Mouse (Mus musculus): ENCODE results near the gene Sqstm1. TPM values are rescaled to one million over a fixed set of nuclear protein-coding genes. Genes with fewer than 3 reads are reported as not detected.

Gene Sqstm1
- total RNA-seq, 1 experiment from 2014 or later: 246 TPM

- ATAC-seq (replicated peaks; ENCODE audit: low read depth, poor library complexity, severe bottlenecking): peak; percentile 20; the same call in 1 of the 2 replicates
Measured at GRCm38 (mm10) chr11:50231411-50231810, 20.8 kb upstream of the Sqstm1 start.

GRCm38 (mm10) chr11:50230481-50231304, 20.1 kb upstream of the Sqstm1 start:
- no peak for ATAC-seq (replicated peaks; ENCODE audit: low read depth, poor library complexity, severe bottlenecking)

DNA sequence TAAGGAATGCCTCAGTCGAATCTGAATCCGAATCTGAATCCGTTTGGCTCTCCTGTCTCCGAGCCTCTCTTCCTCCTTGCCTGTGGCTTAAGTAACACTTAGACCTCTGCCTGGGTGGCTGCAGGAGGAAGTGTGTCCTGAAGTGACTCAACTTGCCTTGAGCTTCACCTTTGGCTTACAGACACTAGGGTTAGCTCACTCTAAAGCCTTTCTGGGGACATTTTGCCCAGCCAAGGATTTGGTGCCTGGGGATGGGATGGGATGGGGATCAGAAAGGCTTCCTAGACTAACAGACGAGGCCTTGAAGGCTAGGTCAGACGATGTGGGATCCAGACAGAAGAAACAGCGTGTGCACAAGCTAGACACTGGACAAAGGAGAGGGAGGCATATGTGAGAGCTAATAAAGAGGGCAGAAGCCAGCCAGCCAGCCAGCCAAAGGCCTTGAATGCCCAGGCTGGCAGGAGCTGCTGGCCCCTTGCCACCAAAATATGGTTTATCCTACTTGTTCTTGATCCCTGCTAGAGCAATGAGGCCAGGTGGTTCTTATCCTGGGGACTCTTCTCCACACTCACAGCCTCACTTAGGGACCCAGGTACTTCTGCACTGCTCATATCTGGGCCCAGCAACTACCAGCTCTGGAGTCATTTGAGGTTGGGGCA, 18.8 kb upstream of the Sqstm1 start:
- no peak for ATAC-seq (replicated peaks; ENCODE audit: low read depth, poor library complexity, severe bottlenecking)

DNA sequence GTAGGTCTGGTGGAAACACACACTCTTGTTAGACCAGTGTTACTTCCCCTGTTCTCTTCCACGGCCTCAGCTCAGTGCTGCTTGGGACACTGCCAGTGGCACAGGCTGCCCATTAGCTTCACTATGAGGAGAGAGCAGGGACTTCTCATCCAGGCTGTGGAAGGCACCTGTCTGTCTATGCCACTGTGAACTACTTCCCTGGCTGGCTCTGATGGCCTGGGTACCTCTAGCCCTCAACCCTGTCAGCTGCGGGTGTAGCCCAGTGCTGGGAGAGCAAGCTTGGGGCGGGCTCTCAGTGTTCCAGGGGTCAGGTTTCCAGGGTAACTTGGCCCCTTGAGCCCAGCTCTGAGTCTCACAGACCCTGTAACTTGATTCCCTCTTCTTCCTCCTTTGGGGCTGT, 18.1 kb upstream of the Sqstm1 start:
- no peak for ATAC-seq (replicated peaks; ENCODE audit: low read depth, poor library complexity, severe bottlenecking)

DNA sequence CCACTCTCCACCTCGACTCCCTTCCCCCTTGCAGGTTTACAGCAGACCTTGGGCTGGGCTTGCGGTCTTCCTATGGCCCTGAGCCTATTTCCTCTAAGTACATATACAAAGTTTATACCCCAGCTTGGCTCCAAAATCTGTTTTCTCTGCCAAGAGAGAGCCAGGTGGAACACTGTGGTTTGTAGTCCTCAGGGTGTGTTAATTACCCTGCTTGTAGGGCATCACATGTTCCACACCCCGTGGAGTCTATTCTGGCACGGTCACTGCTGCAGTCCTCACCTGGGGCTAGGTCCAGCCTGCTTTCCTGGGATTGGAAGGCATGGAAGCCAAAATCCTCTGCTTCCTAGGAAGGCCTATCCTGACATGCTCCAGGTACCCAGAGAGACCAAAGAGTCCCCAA, 17.1 kb upstream of the Sqstm1 start:
- ATAC-seq (replicated peaks; ENCODE audit: low read depth, poor library complexity, severe bottlenecking): no peak

DNA sequence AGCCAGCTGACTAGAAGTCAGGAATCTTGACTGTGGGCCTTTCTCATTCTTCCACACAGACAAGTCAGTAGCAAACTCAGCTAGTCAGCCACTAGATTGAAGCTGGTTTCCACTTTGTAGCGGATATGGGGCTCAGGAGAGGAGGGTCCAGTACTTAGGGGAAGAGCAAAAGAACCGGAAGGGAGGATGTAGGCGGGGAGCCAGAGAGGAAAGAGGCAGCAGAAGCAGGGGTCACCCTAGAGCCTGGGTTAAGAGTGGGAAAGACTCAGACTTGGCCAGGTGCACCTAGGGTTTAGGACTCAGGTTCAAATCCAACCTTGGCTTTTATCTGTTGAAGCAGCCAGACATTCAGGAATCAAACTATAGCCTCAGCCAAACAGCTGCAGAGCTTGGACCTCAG, 16.6 kb upstream of the Sqstm1 start:
- no peak for ATAC-seq (replicated peaks; ENCODE audit: low read depth, poor library complexity, severe bottlenecking)

DNA sequence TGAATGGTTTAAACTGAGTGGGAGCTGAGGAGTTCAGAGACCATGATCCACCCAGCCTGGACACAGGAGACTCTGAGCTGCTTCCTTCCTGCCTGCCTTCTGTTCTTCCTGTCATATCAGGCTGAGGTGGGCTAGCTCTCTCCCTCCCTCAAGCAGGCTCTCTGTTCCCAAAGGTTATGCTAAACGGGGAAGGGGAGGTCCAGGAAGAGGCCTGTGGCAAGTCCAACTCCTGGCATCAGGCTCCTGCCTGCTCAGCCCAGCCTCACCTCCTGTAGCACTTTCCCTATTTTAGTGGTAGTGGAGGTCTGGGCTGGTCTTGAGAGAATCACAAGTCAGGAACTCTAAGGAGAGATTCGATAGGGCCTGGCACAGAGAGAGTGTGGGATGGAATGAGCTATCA, 15.8 kb upstream of the Sqstm1 start:
- ATAC-seq (replicated peaks; ENCODE audit: low read depth, poor library complexity, severe bottlenecking): no peak

- no peak for ATAC-seq (replicated peaks; ENCODE audit: low read depth, poor library complexity, severe bottlenecking)
Measured at GRCm38 (mm10) chr11:50225611-50226378, 15.2 kb upstream of the Sqstm1 start.

DNA sequence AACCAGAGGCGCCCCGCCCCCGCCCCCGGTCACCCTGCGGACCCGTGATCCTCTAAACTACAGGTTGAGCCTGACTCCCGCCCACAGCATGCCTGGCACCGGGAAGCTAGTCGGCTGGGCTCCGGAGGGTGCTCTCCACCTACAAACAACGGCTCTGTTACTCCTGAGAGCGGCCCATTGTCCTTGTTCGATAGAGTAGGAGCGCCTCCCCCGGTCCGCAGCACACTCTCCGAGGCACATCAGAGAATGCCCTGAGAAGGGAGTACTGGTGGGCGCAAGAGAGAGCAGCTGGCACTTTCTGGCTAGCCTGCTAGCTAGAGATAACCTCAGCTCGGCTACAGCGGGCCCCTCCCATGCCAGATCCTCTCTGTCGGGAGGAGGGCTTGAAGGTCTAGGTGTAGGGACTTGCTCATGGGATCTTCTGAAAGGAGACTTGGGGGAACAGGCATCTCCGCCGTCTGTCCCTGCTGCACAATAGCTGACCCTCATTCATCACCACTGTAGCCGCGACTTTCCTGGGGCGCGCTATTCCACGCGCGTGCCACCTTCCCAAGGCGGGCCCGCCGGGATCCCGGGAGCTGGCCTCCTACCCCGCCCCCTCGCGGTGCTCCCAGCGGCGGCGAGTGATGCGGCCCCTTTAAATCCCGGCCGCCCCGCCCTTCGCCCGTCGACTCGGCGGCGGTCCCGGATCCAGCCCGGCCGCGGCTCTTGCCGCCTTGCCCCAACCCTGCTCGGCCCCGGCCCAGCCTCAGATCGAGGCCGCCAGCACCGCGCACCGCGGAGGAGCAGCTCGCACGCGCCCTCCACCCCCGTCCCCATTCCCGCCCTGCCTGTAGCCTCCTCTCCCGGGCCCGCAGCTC, 14.3 kb upstream of the Sqstm1 start:
- ATAC-seq (replicated peaks; ENCODE audit: low read depth, poor library complexity, severe bottlenecking): peak; percentile 86

- ATAC-seq (replicated peaks; ENCODE audit: low read depth, poor library complexity, severe bottlenecking): no peak
Measured at GRCm38 (mm10) chr11:50223783-50224662, 13.4 kb upstream of the Sqstm1 start.

- no peak for ATAC-seq (replicated peaks; ENCODE audit: low read depth, poor library complexity, severe bottlenecking)
Measured at GRCm38 (mm10) chr11:50222559-50223276, 12.1 kb upstream of the Sqstm1 start.

DNA sequence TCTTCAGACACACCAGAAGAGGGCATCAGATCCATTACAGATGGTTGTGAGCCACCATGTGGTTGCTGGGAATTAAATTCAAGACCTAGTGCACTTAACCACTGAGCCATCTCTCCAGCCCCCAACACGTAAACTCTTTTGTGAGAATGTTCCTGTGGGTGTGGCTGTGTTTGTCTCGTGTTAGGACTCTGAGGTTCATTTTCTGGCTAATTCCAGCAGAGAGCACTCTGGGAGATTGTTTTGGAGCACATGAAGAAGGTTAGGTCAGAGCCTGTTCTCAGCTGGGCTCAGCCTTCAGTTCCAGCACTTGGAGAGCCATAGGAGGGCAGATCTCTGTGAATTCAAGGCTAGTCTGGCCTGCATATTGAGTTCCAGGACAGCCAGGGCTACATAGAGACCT, 9.2 kb upstream of the Sqstm1 start:
- ATAC-seq (replicated peaks; ENCODE audit: low read depth, poor library complexity, severe bottlenecking): no peak

- no peak for ATAC-seq (replicated peaks; ENCODE audit: low read depth, poor library complexity, severe bottlenecking)
Measured at GRCm38 (mm10) chr11:50217811-50218210, 7.2 kb upstream of the Sqstm1 start.

DNA sequence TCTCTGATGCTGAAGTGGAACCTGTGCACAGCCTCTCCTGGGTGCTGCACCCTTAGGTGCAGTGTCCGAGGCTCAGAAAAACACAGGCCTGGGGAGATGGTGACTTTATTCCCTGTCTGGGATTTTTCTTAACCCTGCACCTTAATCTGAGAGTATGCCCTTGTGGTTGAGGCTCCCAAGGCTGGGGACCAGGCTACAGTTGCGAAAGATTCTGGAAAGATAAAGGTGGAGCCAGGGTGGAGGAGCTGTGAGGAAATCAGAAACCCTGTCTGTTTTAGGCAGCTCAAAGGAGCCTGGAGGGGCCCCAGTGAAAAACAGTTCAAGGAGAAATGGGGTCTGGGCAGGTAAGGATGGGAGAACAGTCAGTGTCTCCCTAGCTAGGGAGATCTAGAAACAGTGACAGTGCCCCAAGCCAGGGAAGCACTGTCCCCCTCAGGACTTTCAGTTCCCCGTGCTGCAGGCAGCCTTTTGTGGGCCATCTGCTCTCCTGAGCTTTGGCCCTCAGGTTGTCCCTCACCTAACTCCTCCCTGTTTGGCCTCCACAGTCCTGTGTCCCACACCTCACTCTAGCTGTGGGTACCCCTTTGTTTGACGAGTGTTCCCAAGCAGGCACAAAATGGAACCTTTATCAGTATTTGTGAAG, 6.2 kb upstream of the Sqstm1 start:
- ATAC-seq (replicated peaks; ENCODE audit: low read depth, poor library complexity, severe bottlenecking): no peak

- no peak for ATAC-seq (replicated peaks; ENCODE audit: low read depth, poor library complexity, severe bottlenecking)
Measured at GRCm38 (mm10) chr11:50215633-50216032, 5.0 kb upstream of the Sqstm1 start.

- ATAC-seq (replicated peaks; ENCODE audit: low read depth, poor library complexity, severe bottlenecking): no peak
Measured at GRCm38 (mm10) chr11:50214631-50215030, 4.0 kb upstream of the Sqstm1 start.

- ATAC-seq (replicated peaks; ENCODE audit: low read depth, poor library complexity, severe bottlenecking): no peak
Measured at GRCm38 (mm10) chr11:50212848-50213758, 2.5 kb upstream of the Sqstm1 start.

Data from common myeloid progenitor, adult 5-6 weeks (primary cell).